Comparison of ENCODE assay signal across 8 mouse cellular contexts in the genomic region with DNA sequence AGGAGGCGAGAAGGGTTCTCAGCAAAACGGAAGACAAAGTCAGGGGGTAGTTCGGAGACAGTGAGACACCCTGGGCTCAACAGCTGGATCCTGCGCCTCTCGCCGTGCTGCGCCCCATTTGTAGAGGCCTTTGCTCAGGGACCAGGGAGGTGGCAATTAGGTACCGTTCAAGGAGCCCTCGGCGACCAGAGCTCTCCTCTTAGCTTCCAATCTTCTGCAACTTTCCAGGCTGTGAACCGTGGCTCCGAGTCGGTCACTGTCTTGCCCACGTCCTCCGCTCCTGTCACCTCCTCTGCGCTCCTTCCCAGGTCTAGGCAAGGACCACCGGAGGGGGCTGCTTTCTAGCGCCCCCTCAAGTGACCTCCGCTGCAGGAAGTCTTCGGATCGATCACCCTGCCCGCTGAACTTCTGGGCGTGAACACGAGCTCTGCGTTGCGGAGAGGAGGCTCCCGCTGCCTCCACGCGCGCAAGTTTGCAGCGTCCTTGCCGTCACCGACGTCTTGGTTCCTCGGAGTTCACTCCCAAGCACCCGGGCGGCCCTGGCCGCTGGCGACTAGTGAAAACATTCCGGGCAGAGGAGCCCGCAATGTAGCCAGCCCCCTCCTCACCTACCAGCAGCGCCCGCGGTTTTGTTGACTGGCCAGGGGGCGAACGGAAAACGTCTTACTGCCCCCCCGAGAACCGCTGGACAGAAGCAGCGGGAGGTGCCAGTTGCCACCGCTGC. TPM values are rescaled to one million over a fixed set of nuclear protein-coding genes. Genes with fewer than 3 reads are reported as not detected.
DNase-seq lines count a peak whose midpoint lies in the region; ATAC-seq and TF ChIP-seq lines count a peak whose summit lies in the region.

No protein-coding gene starts in this region.

- TF ChIP-seq CTCF in E14TG2a.4 (conservative IDR thresholded peaks at IDR 0.05; ENCODE audit: low read length) = no peak
- TF ChIP-seq CTCF in small intestine, adult 2 months (IDR thresholded peaks at IDR 0.05; ENCODE audit: extremely low read depth, insufficient read length, insufficient replicate concordance, low read depth, low read length) = no peak

- WGBS in heart, embryonic 12.5 days = 2% methylated on average over 51 of the region's 51 CpGs
- 2% methylated on average over 51 of the region's 51 CpGs for WGBS in embryonic facial prominence, embryonic 12.5 days
- 2% methylated on average over 51 of the region's 51 CpGs for WGBS in limb, embryonic 10.5 days
- WGBS in small intestine, adult 2 months = 6% methylated on average over 51 of the region's 51 CpGs

- H3K27me3 ChIP-seq in heart, embryonic 12.5 days (replicated peaks) = peaks cover 43% of the 10 kb centered on the region
- peaks cover 60% of the 10 kb centered on the region for H3K27me3 ChIP-seq in E14TG2a.4 (ENCODE audit: insufficient read depth, low read length)
- H3K27me3 ChIP-seq in embryonic facial prominence, embryonic 12.5 days = peaks cover 32% of the 10 kb centered on the region
- peaks cover 38% of the 10 kb centered on the region for H3K27me3 ChIP-seq in limb, embryonic 10.5 days (ENCODE audit: low read depth, poor library complexity, severe bottlenecking)
- H3K27me3 ChIP-seq in small intestine, adult 2 months (ENCODE audit: control insufficient read depth, insufficient read depth, low read length) = peaks cover 18% of the 10 kb centered on the region

- no peak overlapping the region for H3K27ac ChIP-seq in heart, embryonic 12.5 days (ENCODE audit: poor library complexity, severe bottlenecking)
- H3K27ac ChIP-seq in embryonic facial prominence, embryonic 12.5 days = no peak overlapping the region
- no peak overlapping the region for H3K27ac ChIP-seq in limb, embryonic 10.5 days
- H3K27ac ChIP-seq in small intestine, adult 2 months (ENCODE audit: insufficient read depth, low read depth, low read length) = no peak overlapping the region

- H3K9ac ChIP-seq in heart, embryonic 12.5 days = 0 out of 2 replicates have a peak overlapping the region, but pooled peaks have one; percentile 1
- no peak overlapping the region for H3K9ac ChIP-seq in embryonic facial prominence, embryonic 12.5 days

- no peak for DNase-seq in heart, adult 11 months
- DNase-seq in limb, embryonic 10.5 days (ENCODE audit: low spot score) = peak; percentile 34
- no peak for DNase-seq in right cerebral cortex, postnatal 10 days (ENCODE audit: low spot score in 2 of 2)
- DNase-seq in natural killer cell, adult 2 months (ENCODE audit: low spot score in 2 of 2) = no peak

- peak overlapping the region; percentile 91 for H3K4me2 ChIP-seq in heart, embryonic 12.5 days
- peak overlapping the region; percentile 95 for H3K4me2 ChIP-seq in embryonic facial prominence, embryonic 12.5 days (replicated peaks)

- peak; percentile 15; the same call in 1 of the 2 replicates for ATAC-seq in heart, embryonic 12.5 days (ENCODE audit: insufficient number of reproducible peaks, low FRiP score)
- peak; percentile 9; the same call in 1 of the 2 replicates for ATAC-seq in embryonic facial prominence, embryonic 12.5 days (ENCODE audit: insufficient number of reproducible peaks, insufficient read depth, low FRiP score, low TSS enrichment)

- no peaks in the 10 kb centered on the region for H3K36me3 ChIP-seq in heart, embryonic 12.5 days
- no peaks in the 10 kb centered on the region for H3K36me3 ChIP-seq in E14TG2a.4 (ENCODE audit: insufficient read depth, low read length)
- no peaks in the 10 kb centered on the region for H3K36me3 ChIP-seq in embryonic facial prominence, embryonic 12.5 days
- H3K36me3 ChIP-seq in limb, embryonic 10.5 days = no peaks in the 10 kb centered on the region
- no peaks in the 10 kb centered on the region for H3K36me3 ChIP-seq in small intestine, adult 2 months (ENCODE audit: control insufficient read depth, insufficient read depth, low read length)

- peaks cover 12% of the 10 kb centered on the region for H3K4me1 ChIP-seq in heart, embryonic 12.5 days (replicated peaks)
- H3K4me1 ChIP-seq in E14TG2a.4 (replicated peaks; ENCODE audit: low read depth, low read length) = peaks cover 17% of the 10 kb centered on the region
- peaks cover 10% of the 10 kb centered on the region; the same call in 1 of the 2 replicates for H3K4me1 ChIP-seq in embryonic facial prominence, embryonic 12.5 days
- H3K4me1 ChIP-seq in limb, embryonic 10.5 days = peaks cover 18% of the 10 kb centered on the region
- H3K4me1 ChIP-seq in small intestine, adult 2 months (ENCODE audit: control insufficient read depth, insufficient read depth, insufficient read length, low read length) = peaks cover 3% of the 10 kb centered on the region; the same call in 1 of the 2 replicates

- no peaks in the 10 kb centered on the region for H3K9me3 ChIP-seq in heart, embryonic 12.5 days (replicated peaks)
- H3K9me3 ChIP-seq in E14TG2a.4 (ENCODE audit: low read length) = no peaks in the 10 kb centered on the region
- H3K9me3 ChIP-seq in embryonic facial prominence, embryonic 12.5 days = no peaks in the 10 kb centered on the region
- H3K9me3 ChIP-seq in limb, embryonic 10.5 days (replicated peaks) = no peaks in the 10 kb centered on the region

- peak overlapping the region; percentile 52 for H3K4me3 ChIP-seq in heart, embryonic 12.5 days
- H3K4me3 ChIP-seq in E14TG2a.4 (replicated peaks; ENCODE audit: low read length) = peak overlapping the region; percentile 87
- H3K4me3 ChIP-seq in embryonic facial prominence, embryonic 12.5 days = peak overlapping the region; percentile 47
- peak overlapping the region; percentile 55 for H3K4me3 ChIP-seq in limb, embryonic 10.5 days
- H3K4me3 ChIP-seq in small intestine, adult 2 months (ENCODE audit: low read depth, low read length) = peak overlapping the region; percentile 1

- TF ChIP-seq POLR2A in small intestine, adult 2 months (IDR thresholded peaks at IDR 0.05; ENCODE audit: low read depth, low read length) = no peak

RNA-seq across cellular contexts. Expression of a gene that starts 0.4 kb away (rescaled TPM):
- polyA plus RNA-seq in heart, embryonic 12.5 days (2016; fragmentation: Nextera tagmentation; extraction: Ambion mirVana) = 0.43 and 0.50 TPM in 2 replicates
- 1.0 and 1.4 TPM in 2 replicates for polyA plus RNA-seq in embryonic facial prominence, embryonic 12.5 days (2016; fragmentation: Nextera tagmentation; extraction: Ambion mirVana)
- polyA plus RNA-seq in limb, embryonic 10.5 days (2016; fragmentation: Nextera tagmentation; extraction: Ambion mirVana) = 0.04 TPM in 1 of 2 replicates, not detected in the other
- polyA plus RNA-seq in small intestine, adult 2 months (2012; rRNA removed) = 0.03 and 0.09 TPM in 2 replicates

Comparison
In these comparisons a context has a peak if more than half of its experiments do, and no peak if none do; other contexts are left out.
1. H3K4me3 ChIP-seq: peak in every context shown above with its lines; median percentile 87 in E14TG2a.4; 55 in limb, embryonic 10.5 days; 52 in heart, embryonic 12.5 days; 47 in embryonic facial prominence, embryonic 12.5 days; 1 in small intestine, adult 2 months.